6 mouse cellular contexts compared by ENCODE assay signal in the genomic region with DNA sequence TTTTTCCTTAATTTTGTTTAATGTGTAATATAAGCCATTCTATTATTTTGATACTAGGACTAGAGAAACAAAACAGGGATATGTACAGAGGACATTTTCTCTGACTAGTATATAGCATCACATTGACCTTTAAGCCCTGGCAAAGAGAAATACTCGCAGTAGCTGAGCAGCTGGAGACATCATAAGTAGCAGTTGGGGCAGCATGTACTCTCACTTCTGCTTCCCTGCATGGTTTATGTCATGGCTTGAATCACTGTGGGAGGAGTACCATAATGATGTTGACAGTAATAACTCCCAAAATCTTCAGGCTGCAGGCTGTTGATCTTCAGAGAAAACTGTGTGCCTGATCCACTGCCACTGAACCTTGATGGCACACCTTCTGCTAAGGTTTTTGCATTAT.
DNase-seq lines count a peak whose midpoint lies in the region; ATAC-seq and TF ChIP-seq lines count a peak whose summit lies in the region.
"Not testable (repeated sequence)": the region's sequence is repeated elsewhere in the genome, so short reads cannot be mapped to it uniquely, and the experiment has no call there.

No protein-coding gene starts in this region.

- H3K27ac ChIP-seq in CH12.LX (ENCODE audit: insufficient read depth, low read depth); lung, embryonic 14.5 days (ENCODE audit: low read depth); stomach, embryonic 15.5 days: not testable (repeated sequence)

- not testable (repeated sequence) for H3K27me3 ChIP-seq in CH12.LX (replicated peaks); lung, embryonic 14.5 days (ENCODE audit: insufficient read depth, low read length); stomach, embryonic 15.5 days (replicated peaks)

- not testable (repeated sequence) for H3K9me3 ChIP-seq in CH12.LX (replicated peaks; ENCODE audit: low read length); lung, embryonic 14.5 days (ENCODE audit: low read depth, low read length); stomach, embryonic 15.5 days

- H3K4me1 ChIP-seq in CH12.LX (ENCODE audit: control insufficient read depth in 1 of 2, insufficient read depth in 2 of 2), result peaks cover 4 to 31% of the 10 kb centered on the region in 2 experiments; a peak in 3 of 4 replicates
- H3K4me1 ChIP-seq in lung, embryonic 14.5 days (ENCODE audit: insufficient read depth); stomach, embryonic 15.5 days: not testable (repeated sequence)

- peak; percentile 55; the same call in 1 of the 2 replicates for TF ChIP-seq EP300 in CH12.LX (IDR thresholded peaks at IDR 0.05; ENCODE audit: low read length)

- dilution Hi-C loops in CH12.LX (cut with MboI; ENCODE audit: extremely low pct_ligation_motif_present, extremely low pct_unique_long_range_greater_than_20kb, low sequenced_read_pairs), result not testable (repeated sequence)

- H3K9ac ChIP-seq in CH12.LX (ENCODE audit: insufficient read depth, low read depth); lung, embryonic 14.5 days; stomach, embryonic 15.5 days: not testable (repeated sequence)

- not testable (repeated sequence) for TF ChIP-seq CTCF in CH12.LX (conservative IDR thresholded peaks at IDR 0.05 in 1 of 2, IDR thresholded peaks at IDR 0.05 in 1 of 2; ENCODE audit: low read depth in 2 of 2, low read length in 2 of 2); lung, embryonic 14.5 days (IDR thresholded peaks at IDR 0.05; ENCODE audit: low read depth)

- DNase-seq in CH12.LX (ENCODE audit: extremely low read depth), result peak; percentile 49
- DNase-seq in brain, adult 2 months (ENCODE audit: low read depth, low spot score), result peak; percentile 1
- DNase-seq in lung, embryonic 14.5 days, result peak; percentile 3
- peak; percentile 0 for DNase-seq in right cerebral cortex, adult 18-20 months
- peak; percentile 28 to 40 for DNase-seq in spleen, postnatal 36 days (ENCODE audit: low spot score in 2 of 2)

- H3K4me2 ChIP-seq in CH12.LX (ENCODE audit: insufficient read depth, low read depth, poor library complexity, severe bottlenecking); lung, embryonic 14.5 days; stomach, embryonic 15.5 days: not testable (repeated sequence)

- 26% methylated on average over 1 of the region's 1 CpGs for WGBS in lung, embryonic 14.5 days
- WGBS in stomach, embryonic 15.5 days, result 21% methylated on average over 1 of the region's 1 CpGs

- H3K79me2 ChIP-seq in CH12.LX (replicated peaks; ENCODE audit: control insufficient read depth, extremely low read depth, insufficient read depth, poor library complexity, severe bottlenecking), result not testable (repeated sequence)

- TF ChIP-seq POLR2A in CH12.LX (IDR thresholded peaks at IDR 0.05; ENCODE audit: low read depth, low read length), result not testable (repeated sequence)

- in situ Hi-C loops in CH12.LX (cut with MboI; ENCODE audit: low pct_ligation_motif_present, low pct_unique_long_range_greater_than_20kb, low sequenced_read_pairs), result not testable (repeated sequence)

- peak; percentile 35; the same call in 1 of the 2 replicates for ATAC-seq in lung, embryonic 14.5 days (ENCODE audit: insufficient read depth)
- ATAC-seq in stomach, embryonic 15.5 days (ENCODE audit: insufficient read depth, low FRiP score, low read depth), result peak; percentile 47; the same call in 1 of the 2 replicates

- H3K36me3 ChIP-seq in CH12.LX (replicated peaks in 1 of 2; ENCODE audit: control insufficient read depth in 1 of 2, insufficient read depth in 1 of 2, low read length in 1 of 2); lung, embryonic 14.5 days (ENCODE audit: insufficient read depth); stomach, embryonic 15.5 days: not testable (repeated sequence)

- not testable (repeated sequence) for H3K4me3 ChIP-seq in CH12.LX (replicated peaks in 1 of 3; ENCODE audit: low read depth in 2 of 3, low read length in 2 of 3, poor library complexity in 1 of 3); lung, embryonic 14.5 days (ENCODE audit: low read depth, low read length); stomach, embryonic 15.5 days (replicated peaks)

- not testable (repeated sequence) for TF ChIP-seq RAD21 in CH12.LX (IDR thresholded peaks at IDR 0.05; ENCODE audit: low read depth, low read length)

TF ChIP-seq in CH12.LX, 34 proteins besides CTCF, POLR2A, EP300 and RAD21:
- TF ChIP-seq SIN3A (IDR thresholded peaks at IDR 0.05; ENCODE audit: low read length) (peak; percentile 33; the same call in 1 of the 2 replicates), ETS1 (conservative IDR thresholded peaks at IDR 0.05; ENCODE audit: low read depth, low read length) (peak; percentile 21; the same call in 1 of the 2 replicates), IRF4 (IDR thresholded peaks at IDR 0.05; ENCODE audit: low read depth, low read length) (peak; percentile 73)
